Mouse (Mus musculus) T-cell, adult 66 days (primary cell): ENCODE results near the gene Krt20. TPM values are rescaled to one million over a fixed set of nuclear protein-coding genes. Genes with fewer than 3 reads are reported as not detected.

Experiments used
- total RNA-seq, 2 experiments: library from RNA; stranded (reverse); gene quantifications; 3 replicates in 1 of 2; 4 replicates in 1 of 2; pipeline ENCODE4 v1.2.4; 2023

Gene Krt20
- not detected for total RNA-seq

GRCm38 (mm10) chr11:99437972-99438371 is at the start of gene Krt20:
Gene Krt20, minus strand, starts transcription at chr11:99438150.

GRCm38 (mm10) chr11:99422159-99422558 is 15.8 kb downstream of the Krt20 start, which contains the start of gene Krt12:
Gene Krt12, minus strand, starts transcription at chr11:99422259.

GRCm38 (mm10) chr11:99389264-99389663 is 48.7 kb downstream of the Krt20 start, which contains the start of gene Krt10:
Gene Krt10, minus strand, starts transcription at chr11:99389364.

Other genes with a start within 250 kb of the Krt20 start
- gene Smarce1, start 207.1 kb downstream of the Krt20 start, total RNA-seq: 100 to 1,000 TPM; 147 to 153 TPM
- not detected for gene Krt222, start 194.1 kb downstream of the Krt20 start, total RNA-seq
- gene Krt24, start 152.9 kb downstream of the Krt20 start, total RNA-seq: not detected
- not detected for gene Krt25, start 115.2 kb downstream of the Krt20 start, total RNA-seq
- gene Krt26, start 100.2 kb downstream of the Krt20 start, total RNA-seq: not detected
- not detected for gene Krt27, start 87.0 kb downstream of the Krt20 start, total RNA-seq
- gene Krt28, start 63.2 kb downstream of the Krt20 start, total RNA-seq: not detected
- gene Krt10, start 48.8 kb downstream of the Krt20 start, total RNA-seq: 1 to 10 TPM; 4.7 to 5.7 TPM
- gene Krt12, start 15.9 kb downstream of the Krt20 start, total RNA-seq: not detected
- not detected for gene Krt23, start 55.0 kb upstream of the Krt20 start, total RNA-seq
- not detected for gene Krt39, start 83.2 kb upstream of the Krt20 start, total RNA-seq
- gene Krt40, start 105.0 kb upstream of the Krt20 start, total RNA-seq: not detected
- not detected for gene Krtap3-3, start 112.7 kb upstream of the Krt20 start, total RNA-seq
- not detected for gene Krtap3-2, start 118.7 kb upstream of the Krt20 start, total RNA-seq
- gene Gm11939, start 121.3 kb upstream of the Krt20 start, total RNA-seq: not detected
- not detected for gene Krtap3-1, start 128.5 kb upstream of the Krt20 start, total RNA-seq
- gene Krtap1-5, start 142.9 kb upstream of the Krt20 start, total RNA-seq: not detected
- not detected for gene Krtap1-4, start 145.5 kb upstream of the Krt20 start, total RNA-seq
- not detected for gene Krtap1-3, start 153.2 kb upstream of the Krt20 start, total RNA-seq
- not detected for gene Krtap9-3, start 160.0 kb upstream of the Krt20 start, total RNA-seq
- gene Gm11938, start 165.2 kb upstream of the Krt20 start, total RNA-seq: not detected
- gene Gm11937, start 172.0 kb upstream of the Krt20 start, total RNA-seq: not detected
- gene Krtap2-4, start 176.7 kb upstream of the Krt20 start, total RNA-seq: not detected
- not detected for gene Gm11562, start 182.3 kb upstream of the Krt20 start, total RNA-seq
- not detected for gene Krtap4-1, start 190.1 kb upstream of the Krt20 start, total RNA-seq
- gene Krtap4-2, start 196.9 kb upstream of the Krt20 start, total RNA-seq: not detected
- not detected for gene Krtap4-7, start 205.9 kb upstream of the Krt20 start, total RNA-seq
- gene Gm11555, start 212.1 kb upstream of the Krt20 start, total RNA-seq: not detected
- gene Gm11563, start 220.8 kb upstream of the Krt20 start, total RNA-seq: not detected
- gene Krtap4-6, start 227.8 kb upstream of the Krt20 start, total RNA-seq: not detected